Mouse (Mus musculus) CH12F3 (cell line): Measurements from ENCODE around the gene Prepl.

Experiments
- in situ Hi-C: fragments of 300-500 bp; cut with MboI; formaldehyde crosslinking; loops from 2 replicates; pipeline ENCODE4 v1.14.3; 2020; ENCODE audit warnings: low sequenced_read_pairs

Prepl gene

DNA sequence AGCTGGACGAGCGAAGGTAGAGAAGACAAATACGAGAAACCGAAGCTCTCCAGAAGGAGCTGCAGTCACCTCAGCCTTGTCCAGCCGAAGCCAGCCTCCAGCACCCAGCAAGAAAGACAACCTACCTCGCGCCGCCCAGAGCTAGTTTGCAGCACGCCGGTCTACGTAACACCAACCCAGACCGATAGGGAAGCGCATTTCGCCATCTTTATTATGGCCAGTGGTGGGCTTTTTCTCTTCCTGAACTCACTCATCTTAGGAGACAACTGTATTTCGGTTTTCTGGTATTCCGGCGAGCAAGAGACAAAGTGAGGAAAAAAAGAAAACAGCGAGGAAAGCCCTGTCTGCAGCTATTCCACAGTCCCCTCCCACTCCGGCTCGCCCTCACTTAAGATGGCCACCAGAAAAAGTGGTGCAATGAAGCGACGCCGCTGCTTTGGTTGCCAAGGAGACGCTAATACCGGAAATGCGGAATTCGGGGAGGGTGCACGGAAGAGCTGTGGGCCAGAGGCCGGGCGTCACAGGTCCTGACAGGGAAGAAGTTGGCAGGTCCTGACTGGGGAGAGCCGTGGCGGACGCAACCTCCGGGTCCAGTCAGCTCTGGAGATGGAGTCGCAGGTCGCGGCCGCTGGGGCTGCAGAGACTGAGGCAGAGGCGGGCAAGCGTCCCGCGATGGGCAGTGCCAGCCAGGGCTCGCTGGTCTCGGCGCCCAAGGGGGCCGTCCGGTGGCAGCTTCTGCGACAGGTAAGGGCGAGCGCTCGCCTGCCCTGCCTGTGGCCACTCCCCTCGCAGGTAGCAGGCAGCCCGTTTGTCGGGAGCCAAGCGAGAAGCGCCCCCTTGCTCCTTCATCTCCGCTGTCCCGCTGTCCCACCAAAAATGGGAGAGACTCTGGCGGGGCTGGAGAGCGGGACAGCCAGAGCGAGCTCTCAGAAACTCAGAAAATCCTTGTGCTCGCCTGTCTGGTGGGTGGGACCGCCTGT is at the start of gene Prepl, which contains the start of gene Camkmt:
TSS of gene Prepl (minus strand) at position 122 of the 980 bp plus-strand sequence.
TSS of gene Camkmt (plus strand) at position 433 of the 980 bp plus-strand sequence.
- in situ Hi-C loops, result no loop called here

DNA sequence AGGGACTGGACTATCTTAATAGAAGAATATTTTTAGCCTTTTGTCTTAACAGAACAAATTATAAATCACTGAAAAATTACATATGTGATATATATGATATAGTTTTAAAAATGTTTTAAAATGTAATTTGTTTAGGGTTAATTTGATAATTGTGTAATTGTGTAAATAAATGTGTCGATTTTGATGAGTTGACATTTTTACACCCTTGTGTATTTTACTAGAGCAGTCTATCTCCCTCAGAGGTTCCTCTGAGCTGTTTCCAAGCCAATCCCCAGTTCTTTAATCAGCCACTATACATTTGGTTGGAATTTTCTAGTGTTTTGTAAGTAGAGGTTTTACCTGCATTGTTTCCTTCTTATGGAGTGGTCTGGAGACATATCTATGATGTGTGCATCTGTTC is 48.4 kb upstream of the Prepl start:
- in situ Hi-C loops, result no loop called here

DNA sequence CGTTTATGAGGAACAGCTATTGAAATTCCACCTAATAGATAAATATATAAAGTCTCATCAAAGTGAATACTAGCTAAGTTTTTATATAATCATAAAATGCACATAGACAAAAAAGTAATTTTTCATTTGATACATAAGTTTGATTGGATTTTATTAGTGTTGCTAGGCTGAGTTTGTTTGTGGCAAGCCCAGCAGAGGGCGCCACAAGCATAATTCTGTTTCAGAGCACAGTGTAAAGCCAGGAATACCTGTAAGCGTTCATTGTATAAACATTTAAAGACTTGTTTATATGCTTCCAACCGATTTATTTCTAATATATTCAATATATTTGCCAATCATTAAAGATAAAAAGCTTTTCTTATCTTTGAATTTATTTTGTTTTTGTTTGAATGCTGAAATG is 26.6 kb upstream of the Prepl start:
- in situ Hi-C loops, result no loop called here

DNA sequence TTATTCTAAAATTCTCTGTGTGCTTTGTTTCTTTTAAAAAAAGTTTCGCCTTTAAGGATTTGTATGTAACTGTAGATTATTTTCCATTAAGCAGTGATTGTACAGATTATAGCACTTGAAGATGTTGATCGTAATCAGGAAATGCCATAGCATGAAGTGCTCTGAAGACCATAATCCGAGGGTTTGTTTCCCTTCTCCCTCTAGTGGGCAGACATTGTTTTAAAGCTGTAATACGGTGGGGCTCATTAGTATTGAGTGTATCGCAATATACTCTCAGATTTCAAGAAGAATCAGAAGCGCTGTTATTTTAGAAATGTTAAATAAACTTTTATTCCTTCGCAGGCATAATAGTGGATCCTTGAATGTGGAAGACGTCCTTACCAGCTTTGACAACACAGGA is 23.4 kb upstream of the Prepl start:
- in situ Hi-C loops, result no loop called here

DNA sequence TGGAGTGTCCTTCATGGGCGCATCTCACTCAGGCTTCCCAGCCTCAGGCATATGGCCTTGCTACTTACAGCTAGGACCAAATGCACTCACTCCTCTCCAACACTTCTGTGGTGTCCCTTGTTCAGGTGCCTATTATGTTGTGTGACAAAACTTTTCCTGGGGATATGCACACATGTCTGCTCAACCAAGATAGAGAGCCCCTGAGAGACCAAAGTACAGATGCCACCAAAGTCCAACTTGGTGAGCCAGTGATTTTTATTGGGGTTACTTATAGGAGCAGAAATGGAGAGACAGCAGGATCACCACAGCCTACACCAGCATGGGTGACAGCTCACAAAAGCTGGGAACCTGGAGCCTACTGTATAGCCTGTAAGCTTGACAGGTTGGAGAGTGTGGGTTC is 20.6 kb upstream of the Prepl start:
- in situ Hi-C loops, result no loop called here

DNA sequence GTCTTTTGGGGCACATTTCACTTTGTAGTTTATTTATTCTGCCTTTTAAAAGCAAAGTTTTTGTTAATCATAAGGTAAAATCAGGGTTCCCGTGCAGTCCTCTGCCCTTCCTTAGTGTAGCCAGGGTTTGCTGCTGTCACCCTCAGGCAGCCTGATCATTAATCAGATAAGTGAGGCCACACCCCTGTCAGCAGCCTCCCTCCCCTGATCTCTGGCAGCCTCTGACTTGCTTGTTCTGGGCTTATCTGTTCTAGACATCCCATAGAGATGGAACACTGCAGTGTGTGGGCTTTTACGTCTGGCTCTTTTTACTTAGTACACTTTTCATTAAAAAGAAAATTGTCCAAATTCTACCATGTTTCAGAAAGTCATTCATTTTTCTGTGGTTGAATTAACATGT is 13.3 kb upstream of the Prepl start:
- in situ Hi-C loops, result loop anchor here (10.0 kb wide), 1 partner anchor 249 kb away; no protein-coding TSS in a partner anchor

DNA sequence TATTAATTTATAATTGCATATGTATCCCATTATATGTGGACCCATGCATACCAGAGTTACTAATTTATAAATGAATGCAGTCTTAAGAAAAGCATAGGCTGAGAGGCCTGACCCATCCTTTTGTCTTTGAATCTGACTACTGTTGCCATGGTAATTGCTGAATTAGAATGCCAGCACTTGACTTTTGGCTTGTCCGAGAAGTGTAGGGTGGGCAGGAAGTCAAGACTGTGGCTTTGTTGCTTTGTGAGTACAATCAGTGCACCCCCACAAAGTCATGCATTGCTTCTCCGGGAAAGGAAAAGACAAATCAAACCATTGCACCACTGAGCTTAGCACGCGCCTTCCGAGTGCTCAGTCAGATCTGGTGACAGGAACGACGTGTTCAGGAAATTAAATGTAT is 11.7 kb upstream of the Prepl start:
- in situ Hi-C loops, result loop anchor here (10.0 kb wide), 1 partner anchor 247 kb away; no protein-coding TSS in a partner anchor

DNA sequence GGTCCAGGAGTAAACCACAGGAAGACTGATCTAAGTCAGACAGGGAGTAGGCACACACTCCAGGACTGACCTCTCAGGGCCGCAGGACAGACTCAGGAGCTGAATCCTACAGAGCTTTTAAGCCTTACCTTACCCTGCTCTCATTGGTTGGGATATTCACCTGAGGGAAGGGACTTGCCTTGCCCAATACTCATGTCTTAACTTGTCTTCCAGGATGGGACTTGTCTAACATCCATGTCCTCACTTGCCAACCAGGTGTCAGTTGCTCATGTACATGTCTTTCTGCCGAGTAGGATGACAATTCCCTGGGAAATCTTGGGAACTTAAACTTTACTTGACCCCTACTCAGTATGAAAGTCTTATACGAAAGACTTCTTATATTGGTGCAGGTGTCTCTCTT is 10.2 kb upstream of the Prepl start:
- in situ Hi-C loops, result loop anchor here (10.0 kb wide), 1 partner anchor 245 kb away; no protein-coding TSS in a partner anchor

DNA sequence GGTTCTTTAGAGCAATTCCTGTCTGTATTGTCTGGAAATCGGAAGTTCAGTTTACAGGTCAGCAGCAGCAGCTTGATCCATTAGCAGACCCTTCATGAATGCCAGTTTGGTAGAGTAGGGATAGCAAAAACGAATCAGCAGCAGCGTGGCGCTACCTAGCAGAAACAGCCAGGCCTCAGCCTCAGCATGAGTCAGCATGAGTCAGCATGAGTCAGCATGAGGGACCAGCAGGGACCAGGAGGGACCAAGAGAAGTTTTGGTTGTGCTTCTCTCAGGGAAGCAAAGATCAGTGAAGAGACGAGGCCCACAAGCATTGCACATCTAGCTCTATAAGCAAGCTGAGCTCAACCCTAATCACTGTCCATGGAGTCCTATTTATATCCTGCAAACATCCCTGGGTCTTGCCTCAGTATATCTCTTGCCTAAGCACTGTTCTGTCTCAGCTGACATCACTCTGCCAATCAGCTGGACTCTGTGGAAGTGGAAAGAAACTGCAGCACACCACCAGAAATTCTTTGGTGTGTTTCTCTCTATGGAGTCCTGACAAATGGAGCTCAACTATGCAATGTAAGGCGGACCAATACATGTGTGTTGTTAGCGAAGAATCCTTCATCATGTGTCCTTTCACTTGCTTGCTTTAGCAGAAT is 8.8 kb upstream of the Prepl start:
- in situ Hi-C loops, result no loop called here

DNA sequence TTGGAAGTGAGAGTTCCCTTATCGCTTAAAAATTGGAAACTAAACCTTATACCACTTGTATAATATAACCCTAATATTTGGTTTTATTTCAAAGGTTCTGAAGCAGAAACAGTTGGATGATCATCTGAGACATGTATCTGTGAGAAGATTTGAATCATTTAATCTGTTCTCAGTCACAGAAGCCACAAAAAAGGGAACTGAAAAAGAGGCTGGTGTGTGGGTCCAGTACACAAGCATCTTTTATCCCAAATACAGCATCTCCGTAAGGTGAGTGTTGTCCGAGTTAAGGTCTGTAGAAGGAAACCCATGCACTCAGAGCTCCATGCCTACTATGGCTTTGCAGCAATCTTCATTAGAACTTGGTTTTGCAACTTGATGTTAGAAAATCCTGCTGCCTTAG is 6.4 kb upstream of the Prepl start:
- in situ Hi-C loops, result no loop called here

DNA sequence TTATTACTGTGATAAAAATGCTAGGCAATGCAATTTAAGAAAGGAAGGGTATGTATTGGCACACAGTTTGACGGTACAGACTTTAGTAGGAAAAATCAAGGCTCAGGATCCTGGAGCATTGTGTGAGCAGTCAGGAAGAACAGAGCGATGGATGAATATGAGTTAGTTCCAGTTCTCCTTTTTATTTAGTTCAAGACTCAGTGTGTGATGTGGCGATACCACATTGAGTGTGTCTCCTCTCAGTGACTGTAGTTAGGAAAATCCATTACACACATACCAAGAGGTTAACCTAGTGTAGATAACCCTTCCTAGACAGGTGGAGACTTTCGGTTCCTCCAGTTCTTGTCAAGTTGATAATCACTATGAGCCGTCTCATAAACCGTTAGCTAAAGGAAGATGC is 1.7 kb upstream of the Prepl start:
- in situ Hi-C loops, result no loop called here

DNA sequence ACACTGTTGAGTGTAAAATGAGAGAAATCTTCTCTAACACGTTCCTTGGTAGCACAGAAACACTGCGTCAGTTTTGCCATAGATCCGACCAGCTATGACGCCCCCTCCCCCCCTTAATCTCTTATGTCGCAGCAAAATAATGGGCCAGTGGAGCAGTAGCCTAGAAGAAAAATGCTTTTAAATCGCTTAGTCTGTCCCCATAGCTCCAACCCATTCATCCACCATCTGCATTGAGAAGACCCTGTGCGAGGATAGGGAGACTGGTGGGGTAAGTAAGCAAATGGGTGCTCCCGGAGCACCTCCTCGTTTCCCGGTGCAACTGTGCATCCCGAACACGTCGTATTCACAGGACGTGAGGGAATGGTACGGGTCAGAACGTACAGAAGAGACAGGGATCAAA is 420 bp downstream of the Prepl start:
- in situ Hi-C loops, result no loop called here

DNA sequence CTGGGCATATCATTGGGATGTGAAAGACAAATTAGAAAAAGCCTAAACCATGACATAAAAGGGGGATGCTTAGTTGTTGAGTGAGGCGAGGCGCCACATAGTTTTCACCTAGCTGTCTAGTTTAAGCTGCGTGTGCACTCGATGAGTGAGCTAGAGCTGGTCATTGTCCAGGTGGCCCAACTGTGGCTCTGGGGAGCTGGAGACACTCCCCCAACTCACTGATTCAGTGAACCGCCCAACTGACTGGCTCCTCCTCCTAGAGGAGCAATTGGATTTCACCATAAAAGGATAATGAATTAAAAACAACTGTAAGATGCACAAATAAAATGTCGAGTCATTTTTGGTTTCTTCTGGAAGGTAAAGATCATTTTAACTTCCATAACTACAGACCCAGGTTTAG is 1.0 kb downstream of the Prepl start:
- in situ Hi-C loops, result no loop called here

DNA sequence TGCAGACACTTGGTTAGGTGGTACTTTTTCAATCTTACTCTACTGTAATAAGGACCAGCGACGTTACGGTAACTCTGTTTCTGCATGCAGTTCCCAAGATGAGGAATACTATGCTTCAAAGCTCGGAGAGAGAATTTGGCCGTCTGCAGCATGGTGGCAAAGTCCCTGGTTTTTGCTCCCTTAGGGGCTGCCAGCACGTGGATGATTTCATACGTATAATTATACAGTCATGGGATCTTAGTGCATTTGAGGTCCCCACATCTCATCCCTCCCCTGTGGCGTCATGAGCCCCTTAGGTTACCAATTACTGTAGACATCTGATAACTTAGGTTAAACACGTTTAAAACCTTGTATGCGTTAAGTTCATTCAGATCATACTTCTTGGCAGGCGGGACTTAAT is 1.6 kb downstream of the Prepl start:
- in situ Hi-C loops, result no loop called here

DNA sequence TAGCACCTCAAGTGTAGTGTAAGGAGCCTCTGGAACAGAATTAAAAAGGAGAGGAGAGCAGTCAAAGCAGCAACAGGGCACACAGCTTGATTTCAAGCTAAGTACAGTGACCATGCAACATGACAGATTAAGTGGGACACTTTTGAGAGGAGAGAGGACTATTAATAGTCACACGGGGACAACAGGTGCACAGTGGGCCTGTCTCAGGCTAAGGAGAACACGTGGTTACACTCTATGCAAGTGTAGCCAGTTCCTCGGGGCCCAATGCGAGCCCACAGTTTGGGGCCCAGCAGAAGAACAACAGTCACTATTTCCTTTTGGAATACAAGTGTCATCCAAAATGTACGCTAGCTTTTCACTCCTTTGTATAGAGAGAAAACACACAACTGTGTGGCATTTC is 2.5 kb downstream of the Prepl start:
- in situ Hi-C loops, result no loop called here

DNA sequence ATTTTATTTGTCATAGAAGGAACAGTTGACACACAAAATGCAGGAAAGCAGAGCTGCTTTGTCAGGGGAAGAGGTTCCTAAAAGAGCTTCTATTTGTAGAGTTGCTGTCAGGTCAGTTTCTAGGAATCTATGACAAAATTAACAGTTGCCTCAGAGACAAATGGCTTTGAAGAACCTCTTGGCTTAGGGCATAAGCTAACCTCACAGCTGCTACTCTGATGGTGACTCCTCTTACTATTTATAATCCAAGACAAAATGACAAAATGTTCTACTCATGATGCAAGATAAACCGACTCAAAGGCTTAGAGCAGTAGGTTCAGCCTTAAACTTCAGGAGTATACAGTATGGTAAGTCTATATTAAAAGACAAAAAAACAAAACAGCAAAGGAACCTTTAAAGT is 3.5 kb downstream of the Prepl start:
- in situ Hi-C loops, result no loop called here

DNA sequence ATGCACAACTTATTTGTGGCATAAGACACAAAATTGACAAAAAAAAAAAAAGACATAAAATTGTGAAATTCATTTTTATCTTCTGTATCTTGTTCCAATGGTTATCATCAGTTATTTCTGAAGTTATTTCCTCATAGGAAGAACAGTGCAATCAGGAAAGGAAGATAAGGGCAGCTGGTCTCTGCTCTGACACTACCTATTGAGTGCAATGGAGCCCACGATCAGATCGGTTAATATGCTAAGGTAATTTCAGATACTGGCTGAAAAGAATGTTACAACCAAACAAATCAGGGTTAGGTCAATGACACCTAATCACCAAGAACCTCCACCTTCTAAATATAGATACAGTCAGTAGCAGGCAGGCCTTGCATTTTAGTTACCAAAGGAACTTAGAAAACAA is 4.7 kb downstream of the Prepl start:
- in situ Hi-C loops, result no loop called here

DNA sequence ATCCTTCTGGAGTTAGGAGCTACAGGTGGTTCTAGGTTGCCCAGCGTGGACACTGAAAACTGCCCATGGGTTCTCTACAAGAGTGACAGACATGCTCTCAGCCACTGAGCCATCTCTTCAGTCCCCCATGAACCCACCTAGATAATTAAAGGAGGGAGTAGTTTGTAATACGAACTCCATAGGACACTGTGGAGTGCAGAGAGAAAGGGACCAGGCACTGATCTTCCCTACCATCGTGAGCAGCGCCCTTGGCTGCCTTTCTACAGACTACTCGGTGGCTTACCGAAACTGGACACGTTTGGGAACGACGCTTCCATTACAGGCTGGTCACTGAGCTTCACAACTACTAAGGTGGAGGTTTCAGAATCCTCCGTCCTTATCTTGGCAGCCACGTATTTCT is 9.3 kb downstream of the Prepl start:
- in situ Hi-C loops, result no loop called here

DNA sequence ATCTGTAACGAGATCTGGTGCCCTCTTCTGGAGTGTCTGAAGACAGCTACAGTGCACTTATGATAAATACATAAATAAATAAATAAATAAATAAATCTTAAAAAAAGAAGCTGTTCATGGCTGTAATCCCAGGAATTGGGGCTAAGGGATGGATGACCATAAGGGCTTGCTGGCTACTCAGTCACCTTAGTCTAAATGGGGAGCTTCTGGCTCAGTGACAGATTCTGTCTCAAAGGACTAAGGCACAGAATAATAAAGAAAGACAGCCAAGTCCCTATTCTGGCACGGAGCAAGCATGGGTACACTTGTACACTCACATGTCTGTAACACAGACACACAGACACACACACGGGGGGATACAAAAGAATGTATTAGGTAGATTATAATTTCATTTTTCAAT is 10.8 kb downstream of the Prepl start:
- in situ Hi-C loops, result no loop called here

DNA sequence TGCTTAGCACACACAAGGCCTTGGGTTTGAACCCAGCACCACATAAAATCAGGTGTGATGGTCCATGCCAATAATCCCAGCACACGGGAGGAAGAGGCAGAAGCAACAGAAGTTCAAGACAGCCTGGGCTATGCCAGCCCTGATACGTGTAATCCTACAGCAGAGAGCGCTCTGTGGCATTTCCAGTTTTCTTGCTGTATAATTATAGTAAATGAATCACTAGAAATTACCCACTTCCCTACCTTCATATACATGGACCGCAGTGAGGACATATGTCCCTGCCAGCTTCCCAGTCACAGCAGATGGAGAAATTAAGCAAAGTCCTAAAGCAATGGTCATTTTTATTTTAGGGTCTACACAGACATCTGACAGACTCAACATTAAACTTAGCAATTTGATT is 16.0 kb downstream of the Prepl start:
- in situ Hi-C loops, result no loop called here

DNA sequence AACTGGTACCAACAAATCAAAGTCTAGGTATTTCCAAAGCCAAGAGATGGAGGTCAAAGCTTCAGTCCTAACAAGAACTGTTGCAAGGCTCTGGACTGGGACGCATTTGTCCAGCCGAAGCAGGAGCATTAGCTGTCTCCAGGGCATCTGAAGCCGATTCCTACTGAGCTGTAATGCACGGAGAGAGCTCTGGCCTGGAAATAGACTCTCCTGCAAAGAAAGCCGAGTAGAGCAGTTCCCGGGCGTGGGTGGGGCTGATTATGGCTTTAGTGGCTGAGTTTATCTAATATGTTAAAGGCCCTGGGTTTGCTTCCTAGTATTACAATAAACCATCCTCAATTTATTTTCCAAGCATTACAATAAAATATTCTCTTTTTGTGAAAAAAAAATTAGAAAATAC is 16.8 kb downstream of the Prepl start:
- in situ Hi-C loops, result no loop called here

DNA sequence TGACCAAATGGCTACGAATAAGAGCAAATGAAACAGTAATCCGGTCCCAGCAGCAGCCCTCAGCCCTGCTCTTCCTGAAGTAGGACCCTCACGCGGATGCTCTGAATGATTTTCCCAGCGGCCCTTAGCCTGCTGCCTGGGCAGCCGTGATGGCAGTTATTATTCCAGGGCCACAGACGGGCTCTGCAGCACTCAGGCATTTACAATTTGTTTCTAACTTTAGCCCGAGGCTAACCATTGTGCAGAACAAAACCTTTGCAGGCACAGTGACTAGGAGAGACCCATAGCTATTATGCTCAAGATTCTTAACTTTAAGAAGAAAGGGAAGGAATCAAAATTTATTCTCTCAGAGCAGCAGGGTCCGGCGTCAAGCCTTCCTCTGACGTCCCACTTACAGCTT is 17.7 kb downstream of the Prepl start:
- in situ Hi-C loops, result no loop called here
